Mouse (Mus musculus): ENCODE data around the gene Uggt2.

DNA sequence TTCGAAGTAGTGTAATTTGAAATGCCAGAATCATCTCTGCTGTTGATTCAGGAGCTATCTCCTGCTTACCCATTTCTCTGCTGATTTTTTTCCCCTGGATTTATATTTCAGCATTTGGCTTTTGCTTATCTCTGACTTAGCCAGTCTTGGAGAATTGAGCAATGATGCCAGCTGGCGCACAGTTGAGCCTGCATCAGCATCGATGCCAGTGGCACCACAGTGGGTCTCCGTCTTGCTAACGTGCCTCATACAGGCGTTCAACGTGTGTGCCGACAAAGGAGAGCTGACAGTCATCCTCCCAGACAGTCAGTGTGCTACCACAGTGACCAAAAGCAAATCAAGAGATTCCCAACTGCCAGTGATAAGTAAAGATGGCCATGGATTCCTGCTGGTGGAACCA lies 8.4 kb upstream of the Uggt2 start:
- TF ChIP-seq CTCF (IDR thresholded peaks at IDR 0.05; ENCODE audit: control insufficient read depth, insufficient read depth, insufficient read length): no peak
- TF ChIP-seq MYOD1 (IDR thresholded peaks at IDR 0.05; ENCODE audit: control insufficient read depth, insufficient read length, low read depth): no peak
